Mouse (Mus musculus) naive thymus-derived CD4-positive, alpha-beta T cell, adult 2 months (primary cell): Measurements from ENCODE around the gene Scaf1.

Experiments
- DNase-seq: peaks from one replicate; pipeline ENCODE4 v3.0.0-alpha.2; 2011; ENCODE audit warnings: low read depth

Scaf1 gene

GRCm38 (mm10) chr7:44984833-44985164, 31.4 kb downstream of the Scaf1 start:
- no peak for DNase-seq

- no peak for DNase-seq
Observed at GRCm38 (mm10) chr7:44983944-44984832, 32.0 kb downstream of the Scaf1 start.

GRCm38 (mm10) chr7:44983085-44983484, 33.1 kb downstream of the Scaf1 start:
- DNase-seq, result peak; percentile 91

GRCm38 (mm10) chr7:44981539-44981938, 34.6 kb downstream of the Scaf1 start:
- DNase-seq, result no peak

GRCm38 (mm10) chr7:44978300-44978699, 37.9 kb downstream of the Scaf1 start:
- DNase-seq, result no peak

- DNase-seq, result no peak
Observed at GRCm38 (mm10) chr7:44975117-44975419, 41.1 kb downstream of the Scaf1 start.

GRCm38 (mm10) chr7:44974383-44975116, 41.6 kb downstream of the Scaf1 start, which contains the start of gene Cpt1c:
Gene Cpt1c (minus strand): TSS chr7:44974851.
- no peak for DNase-seq

GRCm38 (mm10) chr7:44973415-44974130, 42.6 kb downstream of the Scaf1 start:
- no peak for DNase-seq

- no peak for DNase-seq
Observed at GRCm38 (mm10) chr7:44971142-44971541, 45.0 kb downstream of the Scaf1 start.

- peak; percentile 82 for DNase-seq
Observed at GRCm38 (mm10) chr7:44970231-44970691, 45.9 kb downstream of the Scaf1 start.

- no peak for DNase-seq
Observed at GRCm38 (mm10) chr7:44966638-44967037, 49.5 kb downstream of the Scaf1 start.

- no peak for DNase-seq
Observed at GRCm38 (mm10) chr7:44965975-44966374, 50.2 kb downstream of the Scaf1 start.

GRCm38 (mm10) chr7:44964990-44965389, 51.2 kb downstream of the Scaf1 start:
- no peak for DNase-seq

- DNase-seq, result no peak
Observed at GRCm38 (mm10) chr7:44962831-44963230, 53.3 kb downstream of the Scaf1 start.

GRCm38 (mm10) chr7:44962337-44962736, 53.8 kb downstream of the Scaf1 start:
- no peak for DNase-seq

- DNase-seq, result no peak
Observed at GRCm38 (mm10) chr7:44960512-44960910, 55.7 kb downstream of the Scaf1 start.

- DNase-seq, result no peak
Observed at GRCm38 (mm10) chr7:44959874-44960511, 56.2 kb downstream of the Scaf1 start.

- DNase-seq, result no peak
Observed at GRCm38 (mm10) chr7:44959281-44959680, 56.9 kb downstream of the Scaf1 start.

- DNase-seq, result peak; percentile 57
Observed at GRCm38 (mm10) chr7:44958208-44958607, 58.0 kb downstream of the Scaf1 start.

GRCm38 (mm10) chr7:44957183-44957835, 58.9 kb downstream of the Scaf1 start:
- DNase-seq, result no peak

- no peak for DNase-seq
Observed at GRCm38 (mm10) chr7:44956266-44956665, 59.9 kb downstream of the Scaf1 start.

- peak; percentile 67 for DNase-seq
Observed at GRCm38 (mm10) chr7:44955628-44956027, 60.5 kb downstream of the Scaf1 start.
